Mouse (Mus musculus) ES-E14 (cell line): ENCODE results near the gene Agpat1. TPM values are rescaled to one million over a fixed set of nuclear protein-coding genes. Genes with fewer than 3 reads are reported as not detected.

Experiments used
- DNase-seq: peaks from one replicate; pipeline ENCODE4 v3.0.0-alpha.2; 2013; ENCODE audit warnings: low read depth, low spot score
- H3K27ac ChIP-seq: 2 replicates; pipeline ENCODE4 v1.5.1; 2012; ENCODE audit warnings: low read depth, mild to moderate bottlenecking, low read length, moderate library complexity, mixed read lengths; ENCODE audit not compliant: poor library complexity, insufficient read depth, severe bottlenecking
- H3K36me3 ChIP-seq: 2 replicates; pipeline ENCODE4 v1.6.1; 2012; ENCODE audit warnings: mild to moderate bottlenecking, low read length, moderate library complexity, mixed read lengths; ENCODE audit not compliant: control insufficient read depth, poor library complexity, insufficient read depth, severe bottlenecking
- H3K4me1 ChIP-seq, 2 experiments: fragments of 150-350 bp in 1 of 2; sonication (generic) in 1 of 2; 2 replicates each; pipeline ENCODE4 v1.6.1; 2012; ENCODE audit warnings: low read length in 2 of 2, mild to moderate bottlenecking in 1 of 2, mixed read lengths in 1 of 2; ENCODE audit not compliant: control insufficient read depth in 2 of 2, insufficient read depth in 2 of 2, poor library complexity in 1 of 2
- H3K4me3 ChIP-seq, 2 experiments: fragments of 150-350 bp in 1 of 2; sonication (generic) in 1 of 2; 2 replicates each; pipeline ENCODE4 v1.5.1; 2012; ENCODE audit warnings: low read length in 2 of 2, low read depth in 1 of 2, mild to moderate bottlenecking in 1 of 2, mixed read lengths in 1 of 2; ENCODE audit not compliant: insufficient read depth in 1 of 2, poor library complexity in 1 of 2, severe bottlenecking in 1 of 2
- H3K9ac ChIP-seq: 2 replicates; pipeline ENCODE4 v1.6.1; 2012; ENCODE audit warnings: low read depth, mild to moderate bottlenecking, low read length, mixed read lengths; ENCODE audit not compliant: poor library complexity, insufficient read depth, severe bottlenecking
- H3K9me3 ChIP-seq: fragments of 150-350 bp; sonication (generic); 2 replicates; pipeline ENCODE4 v1.6.1; 2012; ENCODE audit warnings: low read depth, mild to moderate bottlenecking, low read length; ENCODE audit not compliant: control insufficient read depth, insufficient read depth
- CHD2 ChIP-seq: IDR thresholded peaks from 2 replicates; pipeline ENCODE4 v1.6.1; 2014; ENCODE audit warnings: mild to moderate bottlenecking, low read depth, low read length, inconsistent platforms
- HCFC1 ChIP-seq: IDR thresholded peaks from 2 replicates; pipeline ENCODE4 v1.6.1; 2012; ENCODE audit warnings: low read length, inconsistent platforms, borderline replicate concordance; ENCODE audit not compliant: insufficient read depth
- MAFK ChIP-seq: IDR thresholded peaks from 2 replicates; pipeline ENCODE4 v1.6.1; 2014; ENCODE audit warnings: mild to moderate bottlenecking, low read depth, low read length, inconsistent platforms; ENCODE audit not compliant: insufficient read depth
- ZC3H11A ChIP-seq: IDR thresholded peaks from 2 replicates; pipeline ENCODE4 v1.6.1; 2012; ENCODE audit warnings: low read depth, mild to moderate bottlenecking, inconsistent platforms, low read length, borderline replicate concordance
- ZNF384 ChIP-seq: IDR thresholded peaks from 2 replicates; pipeline ENCODE4 v1.6.1; 2012; ENCODE audit warnings: low read depth, low read length, inconsistent platforms
- in situ Hi-C, 2 experiments: fragments of 600-800 bp; cut with MboI; formaldehyde crosslinking; loops; one replicate each; pipeline ENCODE4 v1.15.1; 2025; ENCODE audit warnings: low sequenced_read_pairs in 2 of 2, inconsistent platforms in 1 of 2; ENCODE audit not compliant: unreplicated experiment in 2 of 2
- total RNA-seq: library from RNA; depleted of rRNA; stranded (reverse); fragments of 300-350 nt; gene quantifications from 2 replicates; pipeline ENCODE4 v1.2.3, GENCODE M21; 2012

Gene Agpat1
- total RNA-seq, 1 experiment: 62.7 TPM

- DNase-seq: no peak
- TF ChIP-seq ZC3H11A (no peak), HCFC1 (no peak), ZNF384 (no peak), MAFK (no peak), CHD2 (no peak)
- H3K9me3 ChIP-seq: no peaks in the 10 kb centered on the region
- H3K36me3 ChIP-seq: peaks cover 12% of the 10 kb centered on the region
- H3K4me1 ChIP-seq: peaks cover 0 to 8% of the 10 kb centered on the region in 2 experiments; a peak in 1 of 4 replicates
- peak overlapping the region; percentile 51 for H3K27ac ChIP-seq
- in situ Hi-C loops: no loop called here
- peak overlapping the region; percentile 81 for H3K9ac ChIP-seq
- H3K4me3 ChIP-seq: peak overlapping the region; percentile 94 to 98
Observed at GRCm38 (mm10) chr17:34604511-34605237, 612 bp downstream of the Agpat1 start.

- Histone ChIP-seq H3K9me3 (no peaks in the 10 kb centered on the region), H3K4me1 (peaks cover 0 to 8% of the 10 kb centered on the region in 2 experiments; a peak in 1 of 4 replicates)
Observed at GRCm38 (mm10) chr17:34605609-34606008, 1.5 kb downstream of the Agpat1 start.

GRCm38 (mm10) chr17:34606186-34607039 lies 2.4 kb downstream of the Agpat1 start:
- TF ChIP-seq ZNF384: no peak
- no peak for TF ChIP-seq MAFK
- TF ChIP-seq HCFC1: no peak
- TF ChIP-seq CHD2: no peak
- no peak for TF ChIP-seq ZC3H11A
- DNase-seq: no peak
- peak overlapping the region; percentile 94 to 98 for H3K4me3 ChIP-seq
- peak overlapping the region; percentile 73 for H3K27ac ChIP-seq
- H3K4me1 ChIP-seq: peaks cover 0 to 8% of the 10 kb centered on the region in 2 experiments; a peak in 1 of 4 replicates
- H3K36me3 ChIP-seq: peaks cover 6% of the 10 kb centered on the region; the same call in 1 of the 2 replicates
- H3K9ac ChIP-seq: peak overlapping the region; percentile 89
- in situ Hi-C loops: no loop called here
- no peaks in the 10 kb centered on the region for H3K9me3 ChIP-seq

More at GRCm38 (mm10) chr17:34605609-34606008, 1.5 kb downstream of the Agpat1 start:
- DNase-seq: peak; percentile 90
- H3K36me3 ChIP-seq: peaks cover 6% of the 10 kb centered on the region; the same call in 1 of the 2 replicates
- TF ChIP-seq MAFK: no peak
- TF ChIP-seq CHD2: peak; percentile 35; the same call in 1 of the 2 replicates
- peak overlapping the region; percentile 89 for H3K9ac ChIP-seq
- H3K4me3 ChIP-seq: peak overlapping the region; percentile 94 to 98
- in situ Hi-C loops: no loop called here
- H3K27ac ChIP-seq: peak overlapping the region; percentile 73

GRCm38 (mm10) chr17:34607997-34608396 lies 3.9 kb downstream of the Agpat1 start:
- H3K9ac ChIP-seq: no peak overlapping the region
- no peaks in the 10 kb centered on the region for H3K9me3 ChIP-seq
- H3K36me3 ChIP-seq: peaks cover 21% of the 10 kb centered on the region; the same call in 1 of the 2 replicates
- H3K27ac ChIP-seq: no peak overlapping the region
- TF ChIP-seq ZNF384: no peak
- TF ChIP-seq ZC3H11A: no peak
- TF ChIP-seq HCFC1: no peak
- TF ChIP-seq MAFK: no peak
- no peak for TF ChIP-seq CHD2
- in situ Hi-C loops: no loop called here
- no peak overlapping the region for H3K4me3 ChIP-seq
- no peak for DNase-seq
- peaks cover 0 to 8% of the 10 kb centered on the region in 2 experiments; a peak in 1 of 4 replicates for H3K4me1 ChIP-seq
